Mouse (Mus musculus) midbrain, embryonic 11.5 days (tissue): Measurements from ENCODE around the gene Olfr432. TPM values are rescaled to one million over a fixed set of nuclear protein-coding genes. Genes with fewer than 3 reads are reported as not detected.
"Not testable (repeated sequence)": the region's sequence is repeated elsewhere in the genome, so short reads cannot be mapped to it uniquely, and the experiment has no call there.

ENCODE experiments used
- ATAC-seq: fragments of 200-750 bp; cut with Nextera tagmentation; 2 replicates; pipeline ENCODE4 v1.8.0; 2017; ENCODE audit warnings: moderate TSS enrichment, moderate library complexity; ENCODE audit not compliant: low FRiP score
- DNase-seq: peaks from one replicate; pipeline ENCODE4 v3.0.0; 2015; ENCODE audit warnings: low spot score; ENCODE audit errors: missing footprints
- H3K27ac ChIP-seq: fragments of 300-500 bp; sonication (generic); 2 replicates; pipeline ENCODE4 v1.5.1; 2014; ENCODE audit warnings: low read depth, low read length
- H3K27me3 ChIP-seq: fragments of 300-500 bp; sonication (generic); 2 replicates; pipeline ENCODE4 v1.6.1; 2014; ENCODE audit warnings: mild to moderate bottlenecking, low read length, moderate library complexity, mixed read lengths; ENCODE audit not compliant: control insufficient read depth, insufficient read depth
- H3K36me3 ChIP-seq: fragments of 300-500 bp; sonication (generic); 2 replicates; pipeline ENCODE4 v1.6.1; 2014; ENCODE audit warnings: mild to moderate bottlenecking, low read length, moderate library complexity, mixed read lengths; ENCODE audit not compliant: control insufficient read depth, insufficient read depth
- H3K4me1 ChIP-seq: fragments of 300-500 bp; sonication (generic); 2 replicates; pipeline ENCODE4 v1.6.1; 2014; ENCODE audit warnings: low read length; ENCODE audit not compliant: control insufficient read depth, insufficient read depth
- H3K4me2 ChIP-seq: fragments of 300-500 bp; sonication (generic); 2 replicates; pipeline ENCODE4 v1.6.1; 2014; ENCODE audit warnings: mild to moderate bottlenecking, moderate library complexity
- H3K4me3 ChIP-seq: fragments of 300-500 bp; sonication (generic); 2 replicates; pipeline ENCODE4 v1.5.1; 2014; ENCODE audit warnings: low read depth, low read length
- H3K9ac ChIP-seq: fragments of 300-500 bp; sonication (generic); 2 replicates; pipeline ENCODE4 v1.6.1; 2014; ENCODE audit warnings: low read length
- H3K9me3 ChIP-seq: fragments of 300-500 bp; sonication (generic); 2 replicates; pipeline ENCODE4 v1.6.1; 2016; ENCODE audit warnings: low read length; ENCODE audit not compliant: control insufficient read depth
- WGBS: fragments of 180-500 bp; shearing (Covaris S2); extraction: QIAGEN DNeasy Blood & Tissue Kit; methylation state at CpG from one replicate; pipeline ENCODE4 v1.1.7; 2014; 5-methylcytosine and 5-hydroxymethylcytosine counted together
- polyA plus RNA-seq: library from polyadenylated mRNA; unstranded; fragments of >200 nt; fragmentation: Nextera tagmentation; extraction: Ambion mirVana; gene quantifications from 2 replicates; pipeline ENCODE4 v1.2.1, GENCODE M21; 2014

Gene Olfr432
- polyA plus RNA-seq, 1 experiment from 2014 or later: not detected

GRCm38 (mm10) chr1:174048227-174048626 is 778 bp upstream of the Olfr432 start:
- not testable (repeated sequence) for ATAC-seq, H3K4me3 ChIP-seq, H3K4me2 ChIP-seq, H3K4me1 ChIP-seq, H3K27ac ChIP-seq, H3K27me3 ChIP-seq, H3K9me3 ChIP-seq, H3K36me3 ChIP-seq, H3K9ac ChIP-seq, DNase-seq
- 85% methylated on average over 6 of the region's 6 CpGs for WGBS

DNA sequence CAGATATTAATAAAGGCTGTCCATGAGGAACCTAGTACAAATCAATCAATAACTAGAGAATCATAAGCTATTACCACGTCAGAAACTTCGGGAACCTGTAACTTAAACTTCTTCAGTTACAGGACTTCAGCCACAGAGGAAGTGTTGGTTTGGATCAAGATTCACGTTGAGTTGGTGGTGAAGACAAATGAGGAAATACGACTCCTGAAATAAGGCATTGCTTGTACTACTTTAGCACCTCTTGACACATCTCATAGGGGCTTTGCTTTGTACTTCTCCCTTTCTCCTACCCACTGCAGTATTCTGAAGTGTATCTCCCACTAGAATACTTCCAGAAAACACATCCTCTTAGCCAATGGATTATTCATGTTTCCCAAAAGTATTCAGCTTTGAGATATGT is 352 bp downstream of the Olfr432 start:
- H3K36me3 ChIP-seq, DNase-seq, H3K9me3 ChIP-seq, ATAC-seq, H3K4me3 ChIP-seq, H3K4me2 ChIP-seq, H3K27ac ChIP-seq, H3K9ac ChIP-seq, H3K4me1 ChIP-seq, H3K27me3 ChIP-seq: not testable (repeated sequence)
- 72% methylated on average over 4 of the region's 4 CpGs for WGBS

DNA sequence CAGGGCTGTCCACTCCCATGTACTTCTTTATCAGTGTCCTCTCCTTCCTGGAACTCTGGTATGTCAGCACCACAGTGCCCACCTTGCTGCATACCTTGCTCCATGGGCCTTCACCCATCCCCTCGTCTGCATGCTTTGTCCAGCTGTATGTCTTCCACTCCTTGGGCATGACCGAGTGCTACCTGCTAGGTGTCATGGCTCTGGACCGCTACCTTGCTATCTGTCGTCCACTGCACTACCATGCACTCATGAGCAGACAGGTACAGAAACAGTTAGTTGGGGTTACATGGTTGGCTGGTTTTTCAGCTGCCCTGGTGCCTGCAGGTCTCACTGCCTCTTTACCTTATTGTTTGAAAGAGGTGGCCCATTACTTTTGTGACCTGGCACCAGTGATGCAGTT is 1.5 kb downstream of the Olfr432 start:
- no peak overlapping the region for H3K4me2 ChIP-seq
- H3K9me3 ChIP-seq: no peaks in the 10 kb centered on the region
- H3K4me3 ChIP-seq: no peak overlapping the region
- DNase-seq (no peak), ATAC-seq (no peak)
- H3K4me1 ChIP-seq: no peaks in the 10 kb centered on the region
- H3K36me3 ChIP-seq: no peaks in the 10 kb centered on the region
- no peaks in the 10 kb centered on the region for H3K27me3 ChIP-seq
- no peak overlapping the region for H3K9ac ChIP-seq
- no peak overlapping the region for H3K27ac ChIP-seq
- 87% methylated on average over 4 of the region's 4 CpGs for WGBS

DNA sequence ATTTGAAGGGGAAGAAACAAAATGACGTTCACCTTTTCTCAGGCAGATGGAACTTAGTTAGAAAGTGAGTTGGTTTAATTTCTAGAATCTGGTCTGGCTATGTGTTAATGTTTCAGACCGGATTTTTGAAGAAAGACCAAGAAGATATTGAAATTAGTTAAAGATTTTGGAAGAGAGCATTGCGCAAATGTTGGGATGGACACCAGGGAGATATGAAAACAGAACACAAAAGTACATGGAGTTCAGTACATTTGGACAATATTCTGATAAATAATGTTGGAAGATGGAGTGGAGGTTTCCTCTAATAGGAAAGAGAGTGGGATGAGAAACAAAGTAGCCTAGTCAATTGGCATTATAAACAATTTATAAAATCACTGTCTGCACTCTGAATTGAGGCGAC is 2.5 kb downstream of the Olfr432 start:
- Histone ChIP-seq H3K4me1 (no peaks in the 10 kb centered on the region), H3K9ac (no peak overlapping the region), H3K36me3 (no peaks in the 10 kb centered on the region), H3K27me3 (no peaks in the 10 kb centered on the region), H3K27ac (no peak overlapping the region), H3K4me3 (no peak overlapping the region), H3K4me2 (no peak overlapping the region), H3K9me3 (no peaks in the 10 kb centered on the region)
- WGBS: 85% methylated on average over 4 of the region's 4 CpGs
- no peak for DNase-seq
- ATAC-seq: no peak

DNA sequence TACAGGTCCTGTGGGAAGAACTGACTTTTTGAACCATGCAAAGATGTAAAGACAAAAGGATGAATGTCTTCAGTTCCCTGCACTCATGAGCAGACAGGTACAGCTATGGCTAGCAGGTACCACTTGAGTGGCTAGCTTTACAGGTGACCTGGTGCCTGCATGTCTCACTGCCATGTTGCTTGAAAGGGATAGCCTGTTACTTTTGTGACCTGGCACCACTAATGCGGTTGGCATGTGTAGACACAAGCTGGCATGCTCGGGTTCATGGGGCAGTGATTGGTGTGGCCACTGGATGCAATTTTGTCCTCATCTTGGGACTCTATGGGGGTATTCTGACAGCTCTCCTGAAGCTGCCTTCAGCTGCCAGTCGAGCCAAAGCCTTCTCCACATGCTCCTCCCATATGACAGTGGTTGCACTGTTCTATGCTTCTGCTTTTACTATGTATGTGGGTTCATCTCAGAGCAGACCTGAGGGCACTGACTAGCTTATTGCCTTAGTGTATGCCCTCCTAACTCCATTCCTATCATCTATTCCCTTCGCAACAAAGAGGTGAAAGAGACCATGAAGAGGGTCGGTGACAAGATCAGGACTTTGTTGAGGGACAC is 3.0 kb downstream of the Olfr432 start:
- Histone ChIP-seq H3K9me3 (no peaks in the 10 kb centered on the region), H3K27me3 (no peaks in the 10 kb centered on the region), H3K4me3 (no peak overlapping the region), H3K36me3 (no peaks in the 10 kb centered on the region), H3K27ac (no peak overlapping the region), H3K4me1 (no peaks in the 10 kb centered on the region), H3K4me2 (no peak overlapping the region), H3K9ac (no peak overlapping the region)
- ATAC-seq (no peak), DNase-seq (no peak)
- WGBS: 84% methylated on average over 5 of the region's 5 CpGs

DNA sequence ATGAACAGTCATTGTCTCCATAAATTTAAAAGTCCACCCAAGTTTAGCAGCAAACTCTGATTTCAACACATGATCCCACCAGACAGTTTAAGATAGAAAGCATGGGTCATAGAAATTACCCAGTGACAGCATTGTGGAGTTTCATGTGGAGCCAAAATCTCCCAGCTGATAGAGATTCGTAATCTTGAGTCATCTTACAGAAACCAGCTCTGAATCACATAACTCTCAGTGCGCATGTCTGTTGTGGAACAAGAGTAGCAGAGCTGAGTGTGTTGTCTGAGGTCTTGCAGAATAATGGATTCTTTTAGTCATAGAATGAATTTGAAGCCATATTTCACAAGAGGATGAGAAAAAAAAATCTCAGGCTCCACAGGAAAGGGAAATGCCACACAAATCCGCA is 4.0 kb downstream of the Olfr432 start:
- Histone ChIP-seq H3K9ac (no peak overlapping the region), H3K4me2 (no peak overlapping the region), H3K36me3 (no peaks in the 10 kb centered on the region), H3K4me3 (no peak overlapping the region), H3K9me3 (no peaks in the 10 kb centered on the region), H3K4me1 (no peaks in the 10 kb centered on the region), H3K27ac (no peak overlapping the region), H3K27me3 (no peaks in the 10 kb centered on the region)
- WGBS: 84% methylated on average over 3 of the region's 3 CpGs
- DNase-seq (no peak), ATAC-seq (no peak)

DNA sequence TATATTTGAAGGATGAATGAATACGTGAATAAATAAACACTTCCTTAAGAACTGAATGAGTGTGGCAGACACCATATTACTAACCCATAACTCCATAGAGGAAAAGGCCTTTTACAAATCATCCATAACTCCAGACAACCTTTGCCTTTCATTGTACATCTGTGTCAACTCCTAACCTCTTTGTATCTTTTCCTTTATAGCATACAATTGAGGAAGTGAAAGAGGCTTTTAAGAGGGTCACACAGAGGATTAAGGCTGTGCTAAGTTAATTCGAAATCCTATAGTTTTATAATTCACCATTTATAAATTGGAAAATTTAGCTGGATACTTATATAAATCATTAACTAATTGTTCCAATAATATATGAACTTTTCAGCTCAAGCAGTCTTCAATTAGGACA is 6.2 kb downstream of the Olfr432 start:
- WGBS: 76% methylated on average over 2 of the region's 2 CpGs

DNA sequence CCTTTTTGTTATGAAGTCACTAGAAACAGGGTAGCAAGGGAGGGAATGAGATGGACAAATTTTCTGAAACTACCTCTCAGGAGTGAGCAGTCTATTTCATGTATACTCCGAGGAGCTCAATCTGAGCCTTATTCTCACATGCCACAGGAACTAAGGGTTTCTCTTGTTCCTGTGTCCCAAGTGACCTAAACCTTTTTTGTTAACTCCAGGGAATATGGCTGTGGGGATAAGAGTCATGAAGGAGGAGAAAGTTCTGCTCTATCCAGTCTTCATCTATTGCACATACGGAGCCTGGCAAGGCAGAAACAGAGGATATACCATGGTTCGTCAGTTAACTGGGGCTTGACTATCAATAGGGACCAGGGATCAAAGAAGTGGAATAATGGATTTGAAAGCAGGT is 17.3 kb downstream of the Olfr432 start, which contains the start of gene Olfr430:
Olfr430 (plus strand) TSS at position 301 of the 400 bp plus-strand sequence.
- H3K9me3 ChIP-seq: no peaks in the 10 kb centered on the region
- H3K9ac ChIP-seq: no peak within 1 kb of the TSS
- H3K4me3 ChIP-seq: no peak within 1 kb of the TSS
- H3K27me3 ChIP-seq: no peaks in the 10 kb centered on the region
- 88% methylated on average over 3 of the region's 3 CpGs for WGBS
- no peak within 1 kb of the TSS for H3K27ac ChIP-seq
- no peak for ATAC-seq
- no peak within 1 kb of the TSS for H3K4me2 ChIP-seq
- no peak for DNase-seq
- H3K4me1 ChIP-seq: no peaks in the 10 kb centered on the region
- H3K36me3 ChIP-seq: no peaks in the 10 kb centered on the region

More for the DNA sequence above, 6.2 kb downstream of the Olfr432 start:
- no peaks in the 10 kb centered on the region for H3K36me3 ChIP-seq
- no peaks in the 10 kb centered on the region for H3K27me3 ChIP-seq
- no peaks in the 10 kb centered on the region for H3K4me1 ChIP-seq
- ATAC-seq (no peak), DNase-seq (no peak)
- no peak overlapping the region for H3K9ac ChIP-seq
- no peak overlapping the region for H3K4me3 ChIP-seq
- no peaks in the 10 kb centered on the region for H3K9me3 ChIP-seq
- H3K4me2 ChIP-seq: no peak overlapping the region
- H3K27ac ChIP-seq: no peak overlapping the region

- DNase-seq: no peak
- Histone ChIP-seq H3K27me3 (no peaks in the 10 kb centered on the region), H3K4me3 (no peak within 1 kb of the TSS), H3K36me3 (no peaks in the 10 kb centered on the region), H3K9me3 (no peaks in the 10 kb centered on the region), H3K9ac (no peak within 1 kb of the TSS), H3K27ac (no peak within 1 kb of the TSS), H3K4me1 (no peaks in the 10 kb centered on the region), H3K4me2 (no peak within 1 kb of the TSS)
- 83% methylated on average over 2 of the region's 2 CpGs for WGBS
- no peak for ATAC-seq
These were observed 35.0 kb downstream of the Olfr432 start, which contains the start of gene Olfr429 for GRCm38 (mm10) chr1:174084031-174084430. Gene Olfr429, plus strand, starts transcription at chr1:174084331.
